Mouse (Mus musculus) forebrain, embryonic 16.5 days (tissue): ENCODE measurements around the gene Axl. TPM values are rescaled to one million over a fixed set of nuclear protein-coding genes. Genes with fewer than 3 reads are reported as not detected.
A peak's percentile ranks its signal among the peaks of the same experiment; 100 is the strongest.

Experiments used
- ATAC-seq: fragments of 200-750 bp; cut with Nextera tagmentation; 2 replicates; pipeline ENCODE4 v1.8.0; 2017; ENCODE audit warnings: mild to moderate bottlenecking, moderate library complexity
- H3K27ac ChIP-seq: fragments of 300-500 bp; sonication (generic); 2 replicates; pipeline ENCODE4 v1.5.1; 2014; ENCODE audit warnings: low read length, control low read depth
- H3K27me3 ChIP-seq: fragments of 300-500 bp; sonication (generic); replicated peaks from 2 replicates; pipeline ENCODE4 v1.6.1; 2014; ENCODE audit warnings: low read length; ENCODE audit not compliant: control insufficient read depth, insufficient read depth
- H3K36me3 ChIP-seq: fragments of 300-500 bp; sonication (generic); 2 replicates; pipeline ENCODE4 v1.6.1; 2014; ENCODE audit not compliant: control insufficient read depth, insufficient read depth
- H3K4me1 ChIP-seq: fragments of 300-500 bp; sonication (generic); replicated peaks from 2 replicates; pipeline ENCODE4 v1.6.1; 2014; ENCODE audit warnings: low read length; ENCODE audit not compliant: control insufficient read depth, insufficient read depth
- H3K4me2 ChIP-seq: fragments of 300-500 bp; sonication (generic); 2 replicates; pipeline ENCODE4 v1.6.1; 2014; ENCODE audit warnings: mild to moderate bottlenecking, low read length, control low read depth
- H3K4me3 ChIP-seq: fragments of 300-500 bp; sonication (generic); replicated peaks from 2 replicates; pipeline ENCODE4 v1.5.1; 2014; ENCODE audit warnings: mild to moderate bottlenecking, low read length, control low read depth
- H3K9ac ChIP-seq: fragments of 300-500 bp; sonication (generic); replicated peaks from 2 replicates; pipeline ENCODE4 v1.6.1; 2014; ENCODE audit warnings: low read depth, low read length, control low read depth
- H3K9me3 ChIP-seq: fragments of 300-500 bp; sonication (generic); 2 replicates; pipeline ENCODE4 v1.6.1; 2016; ENCODE audit warnings: low read length; ENCODE audit not compliant: control insufficient read depth
- WGBS: fragments of 180-500 bp; shearing (Covaris S2); extraction: QIAGEN DNeasy Blood & Tissue Kit; methylation state at CpG from one replicate; pipeline ENCODE4 v1.1.7; 2014; 5-methylcytosine and 5-hydroxymethylcytosine counted together
- polyA plus RNA-seq: library from polyadenylated mRNA; unstranded; fragments of >200 nt; fragmentation: Nextera tagmentation; extraction: Ambion mirVana; gene quantifications from 2 replicates; pipeline ENCODE4 v1.2.1, GENCODE M21; 2015

Gene Axl
- polyA plus RNA-seq, 1 experiment from 2014 or later: 15.9 TPM

DNA sequence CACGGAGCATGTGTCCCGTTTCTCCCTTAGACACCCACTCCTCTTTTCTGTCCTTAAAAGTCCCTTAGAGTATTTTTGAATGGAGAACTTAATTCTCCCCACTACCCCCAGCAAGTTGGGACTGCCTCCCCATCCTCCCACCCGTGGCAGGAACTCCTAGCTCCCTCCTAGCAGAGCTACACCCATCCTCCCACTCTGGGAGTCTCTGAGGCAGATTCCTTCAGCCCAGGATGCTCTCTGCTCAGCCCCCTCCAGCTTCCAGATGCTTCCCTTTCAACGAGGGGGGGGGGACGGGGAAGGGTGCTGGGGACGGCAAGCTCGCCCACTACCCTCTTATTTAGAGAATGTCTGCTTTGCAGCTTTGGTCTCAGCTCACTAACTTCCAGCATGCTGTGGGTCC, 27.1 kb upstream of the Axl start:
- H3K9ac ChIP-seq: no peak overlapping the region
- H3K27ac ChIP-seq: no peak overlapping the region
- ATAC-seq: no peak
- H3K36me3 ChIP-seq: no peaks in the 10 kb centered on the region
- WGBS: 24% methylated on average over 7 of the region's 7 CpGs
- no peaks in the 10 kb centered on the region for H3K9me3 ChIP-seq
- no peak overlapping the region for H3K4me3 ChIP-seq
- H3K4me1 ChIP-seq: peaks cover 9% of the 10 kb centered on the region
- peaks cover 7% of the 10 kb centered on the region; the same call in 1 of the 2 replicates for H3K27me3 ChIP-seq
- H3K4me2 ChIP-seq: peak overlapping the region; percentile 87; the same call in 1 of the 2 replicates

DNA sequence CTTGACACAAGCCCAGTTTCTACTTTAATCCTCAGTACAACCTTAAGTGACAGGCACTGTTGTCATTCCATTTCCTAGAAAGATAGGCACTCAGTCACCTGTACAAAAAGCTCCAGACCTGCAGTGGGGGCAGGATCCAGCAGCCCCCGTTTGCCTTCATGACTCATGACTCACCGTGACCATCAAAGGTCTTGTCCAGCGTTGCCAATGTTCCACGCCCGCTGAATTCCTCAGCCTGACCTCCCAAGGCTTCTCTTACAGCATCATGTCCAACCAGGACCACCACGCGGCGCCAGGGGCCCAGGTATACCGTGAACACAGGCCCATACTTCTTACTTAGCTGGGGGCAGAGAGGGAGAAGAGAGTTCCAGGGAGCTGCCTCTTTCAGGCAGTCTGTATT, 26.2 kb upstream of the Axl start:
- Histone ChIP-seq H3K36me3 (no peaks in the 10 kb centered on the region), H3K4me2 (no peak overlapping the region), H3K9me3 (no peaks in the 10 kb centered on the region), H3K27ac (no peak overlapping the region), H3K4me1 (peaks cover 9% of the 10 kb centered on the region), H3K4me3 (no peak overlapping the region), H3K9ac (no peak overlapping the region), H3K27me3 (peaks cover 7% of the 10 kb centered on the region; the same call in 1 of the 2 replicates)
- ATAC-seq: no peak
- WGBS: 84% methylated on average over 9 of the region's 9 CpGs

- Histone ChIP-seq H3K9me3 (no peaks in the 10 kb centered on the region), H3K36me3 (no peaks in the 10 kb centered on the region), H3K4me1 (peaks cover 9% of the 10 kb centered on the region), H3K27me3 (peaks cover 6% of the 10 kb centered on the region; the same call in 1 of the 2 replicates), H3K4me3 (no peak overlapping the region), H3K9ac (no peak overlapping the region), H3K4me2 (no peak overlapping the region), H3K27ac (no peak overlapping the region)
- 52% methylated on average over 1 of the region's 1 CpGs for WGBS
- ATAC-seq: no peak
Observed at GRCm38 (mm10) chr7:25812195-25812594, 23.7 kb upstream of the Axl start.

- H3K36me3 ChIP-seq: no peaks in the 10 kb centered on the region
- 63% methylated on average over 2 of the region's 2 CpGs for WGBS
Observed at GRCm38 (mm10) chr7:25811716-25812115, 23.2 kb upstream of the Axl start.

DNA sequence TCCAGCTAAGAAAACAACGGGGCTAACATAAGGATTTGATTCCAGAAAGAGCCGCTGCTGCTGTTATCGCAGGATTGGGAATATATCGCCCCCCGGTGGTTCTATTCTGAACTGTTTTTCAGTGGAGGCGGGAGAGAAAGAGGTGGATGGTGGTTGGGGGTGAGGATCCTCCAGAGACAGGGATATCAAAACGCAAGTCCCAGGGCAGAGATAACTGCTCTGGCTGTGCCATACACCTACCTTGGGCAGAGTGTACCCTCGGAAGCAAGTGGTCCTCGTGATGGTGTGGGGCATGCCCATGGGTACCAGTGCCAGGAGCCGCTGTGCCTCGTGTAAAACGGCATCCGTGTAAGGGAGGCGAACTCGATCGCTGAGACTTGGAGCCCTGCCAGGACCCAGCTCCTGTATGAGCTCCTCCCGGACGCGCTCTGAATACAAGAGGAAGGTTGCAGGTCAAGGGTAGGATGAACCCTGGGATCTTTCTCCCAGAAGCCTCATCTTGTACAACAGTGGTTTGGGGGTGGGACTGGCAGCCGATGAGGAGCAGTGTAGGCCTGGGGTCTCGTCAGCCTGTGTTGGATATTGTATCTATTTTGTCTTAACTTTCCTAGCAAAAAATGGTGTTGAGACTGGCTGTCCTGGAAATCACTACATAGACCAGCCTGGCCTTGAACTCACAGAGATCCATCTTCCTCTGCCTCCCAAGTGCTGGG, 17.3 kb upstream of the Axl start:
- no peaks in the 10 kb centered on the region for H3K27me3 ChIP-seq
- 14% methylated on average over 21 of the region's 21 CpGs for WGBS
- H3K9me3 ChIP-seq: no peaks in the 10 kb centered on the region
- H3K27ac ChIP-seq: no peak overlapping the region
- no peaks in the 10 kb centered on the region for H3K36me3 ChIP-seq
- H3K4me1 ChIP-seq: 0 out of 2 replicates have a peak, but pooled peaks cover 4% of the 10 kb centered on the region
- H3K4me3 ChIP-seq: peak overlapping the region; percentile 40
- H3K9ac ChIP-seq: peak overlapping the region; percentile 62
- H3K4me2 ChIP-seq: peak overlapping the region; percentile 57
- ATAC-seq: peak; percentile 75

More at GRCm38 (mm10) chr7:25811716-25812115, 23.2 kb upstream of the Axl start:
- Histone ChIP-seq H3K27ac (no peak overlapping the region), H3K27me3 (peaks cover 5% of the 10 kb centered on the region; the same call in 1 of the 2 replicates), H3K4me2 (no peak overlapping the region), H3K9me3 (no peaks in the 10 kb centered on the region), H3K4me3 (no peak overlapping the region), H3K9ac (no peak overlapping the region), H3K4me1 (peaks cover 7% of the 10 kb centered on the region)
- no peak for ATAC-seq

- Histone ChIP-seq H3K4me3 (no peak overlapping the region), H3K9ac (no peak overlapping the region), H3K27ac (no peak overlapping the region), H3K4me1 (0 out of 2 replicates have a peak, but pooled peaks cover 4% of the 10 kb centered on the region), H3K4me2 (no peak overlapping the region), H3K36me3 (no peaks in the 10 kb centered on the region), H3K9me3 (no peaks in the 10 kb centered on the region), H3K27me3 (no peaks in the 10 kb centered on the region)
- 83% methylated on average over 4 of the region's 4 CpGs for WGBS
- ATAC-seq: no peak
Observed at GRCm38 (mm10) chr7:25804792-25805191, 16.3 kb upstream of the Axl start.

DNA sequence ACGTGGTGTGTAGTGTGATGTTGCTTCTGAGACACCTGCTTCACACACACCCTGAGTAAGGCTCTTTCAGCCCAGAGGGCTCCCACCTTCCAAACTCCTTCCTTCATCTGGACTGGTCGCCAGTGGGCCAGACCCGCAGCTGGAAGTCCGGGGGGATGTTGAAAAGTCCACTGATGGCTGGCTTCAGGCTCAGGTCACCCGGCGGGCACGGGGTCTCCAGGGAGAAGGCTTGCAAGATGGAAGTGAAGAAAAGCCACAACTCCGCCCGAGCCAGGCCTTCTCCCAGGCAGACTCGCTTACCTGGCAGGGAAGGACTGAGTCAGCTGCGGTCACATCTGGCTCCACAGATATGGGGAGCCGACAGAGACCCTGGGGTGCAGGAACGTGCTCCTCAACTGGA, 15.0 kb upstream of the Axl start:
- Histone ChIP-seq H3K4me1 (0 out of 2 replicates have a peak, but pooled peaks cover 4% of the 10 kb centered on the region), H3K4me2 (no peak overlapping the region), H3K9ac (no peak overlapping the region), H3K4me3 (no peak overlapping the region), H3K9me3 (no peaks in the 10 kb centered on the region; the same call in 1 of the 2 replicates), H3K36me3 (no peaks in the 10 kb centered on the region), H3K27ac (no peak overlapping the region), H3K27me3 (no peaks in the 10 kb centered on the region)
- WGBS: 88% methylated on average over 13 of the region's 13 CpGs
- ATAC-seq: no peak

GRCm38 (mm10) chr7:25802241-25803125, 14.0 kb upstream of the Axl start:
- no peak for ATAC-seq
- no peaks in the 10 kb centered on the region for H3K36me3 ChIP-seq
- H3K9ac ChIP-seq: 0 out of 2 replicates have a peak overlapping the region, but pooled peaks have one; percentile 5
- no peak overlapping the region for H3K4me3 ChIP-seq
- WGBS: 37% methylated on average over 24 of the region's 24 CpGs
- H3K27ac ChIP-seq: no peak overlapping the region
- no peaks in the 10 kb centered on the region; the same call in 1 of the 2 replicates for H3K9me3 ChIP-seq
- no peaks in the 10 kb centered on the region for H3K27me3 ChIP-seq
- 0 out of 2 replicates have a peak, but pooled peaks cover 4% of the 10 kb centered on the region for H3K4me1 ChIP-seq
- H3K4me2 ChIP-seq: no peak overlapping the region

DNA sequence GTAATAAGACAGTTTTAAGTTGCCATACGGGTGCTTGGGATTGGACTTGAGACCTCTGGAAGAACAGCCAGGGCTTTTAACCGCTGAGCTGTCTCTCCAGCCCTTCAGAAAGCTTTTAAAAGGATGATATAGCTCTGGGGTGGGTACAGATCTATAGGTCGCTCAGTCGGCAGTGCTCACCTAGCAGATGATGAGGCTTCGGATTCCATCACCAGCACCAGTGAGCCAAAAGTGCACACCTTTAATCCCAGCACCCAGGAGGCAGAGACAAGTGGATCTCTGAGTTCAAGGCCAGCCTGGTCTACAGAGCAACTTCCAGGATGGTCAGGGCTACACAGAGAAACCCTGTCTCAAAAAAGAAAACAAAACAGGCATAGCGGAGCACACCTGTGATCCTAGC, 12.5 kb upstream of the Axl start:
- 92% methylated on average over 6 of the region's 6 CpGs for WGBS
- no peak for ATAC-seq
- no peak overlapping the region for H3K27ac ChIP-seq
- no peaks in the 10 kb centered on the region for H3K27me3 ChIP-seq
- no peak overlapping the region for H3K9ac ChIP-seq
- no peak overlapping the region for H3K4me3 ChIP-seq
- no peaks in the 10 kb centered on the region for H3K36me3 ChIP-seq
- no peaks in the 10 kb centered on the region; the same call in 1 of the 2 replicates for H3K9me3 ChIP-seq
- 0 out of 2 replicates have a peak, but pooled peaks cover 4% of the 10 kb centered on the region for H3K4me1 ChIP-seq
- H3K4me2 ChIP-seq: no peak overlapping the region
